Mouse (Mus musculus): ENCODE measurements around the gene Mlec. TPM values are rescaled to one million over a fixed set of nuclear protein-coding genes. Genes with fewer than 3 reads are reported as not detected.

Mlec gene
- total RNA-seq (2021) = 100 to 1,000 TPM; 149 to 158 TPM
- long read RNA-seq, experiment 1, full-length matches to known transcripts = 161 of 275 reads
- long read RNA-seq, experiment 1, partial matches to known transcripts = 9 of 275 reads
- long read RNA-seq, experiment 1, other reads (novel, unspliced or antisense) = 105 of 275 reads
- long read RNA-seq, experiment 2, full-length matches to known transcripts = 97 of 144 reads
- long read RNA-seq, experiment 2, partial matches to known transcripts = 3 of 144 reads
- long read RNA-seq, experiment 2, other reads (novel, unspliced or antisense) = 44 of 144 reads

- peak; percentile 99 for DNase-seq (ENCODE audit: low spot score)
These were observed at the start of gene Mlec for GRCm38 (mm10) chr5:115158040-115158983. Mlec (minus strand) TSS chr5:115158179.

- no peak for DNase-seq (ENCODE audit: low spot score)
These were observed 49.3 kb upstream of the Mlec start for GRCm38 (mm10) chr5:115207244-115207643.

- DNase-seq (ENCODE audit: low spot score) = peak; percentile 51
These were observed 46.8 kb upstream of the Mlec start for GRCm38 (mm10) chr5:115204562-115205311.

GRCm38 (mm10) chr5:115203735-115204561 lies 46.0 kb upstream of the Mlec start:
- DNase-seq (ENCODE audit: low spot score) = peak; percentile 48

GRCm38 (mm10) chr5:115194626-115195221 lies 36.7 kb upstream of the Mlec start:
- no peak for DNase-seq (ENCODE audit: low spot score)

- DNase-seq (ENCODE audit: low spot score) = no peak
These were observed 36.0 kb upstream of the Mlec start, which contains the start of gene Cabp1 for GRCm38 (mm10) chr5:115193669-115194625. Cabp1 (minus strand) TSS chr5:115194381.

GRCm38 (mm10) chr5:115193226-115193625 lies 35.2 kb upstream of the Mlec start:
- DNase-seq (ENCODE audit: low spot score) = peak; percentile 62

GRCm38 (mm10) chr5:115192828-115193195 lies 34.8 kb upstream of the Mlec start:
- no peak for DNase-seq (ENCODE audit: low spot score)

GRCm38 (mm10) chr5:115191880-115192827 lies 34.2 kb upstream of the Mlec start:
- DNase-seq (ENCODE audit: low spot score) = no peak

GRCm38 (mm10) chr5:115190081-115190480 lies 32.1 kb upstream of the Mlec start:
- DNase-seq (ENCODE audit: low spot score) = no peak

- peak; percentile 41 for DNase-seq (ENCODE audit: low spot score)
These were observed 30.8 kb upstream of the Mlec start for GRCm38 (mm10) chr5:115188824-115189223.

GRCm38 (mm10) chr5:115187188-115188131 lies 29.5 kb upstream of the Mlec start:
- peak; percentile 96 for DNase-seq (ENCODE audit: low spot score)

- no peak for DNase-seq (ENCODE audit: low spot score)
These were observed 28.5 kb upstream of the Mlec start for GRCm38 (mm10) chr5:115186371-115187073.

GRCm38 (mm10) chr5:115184726-115185125 lies 26.7 kb upstream of the Mlec start:
- DNase-seq (ENCODE audit: low spot score) = peak; percentile 54

GRCm38 (mm10) chr5:115183482-115183881 lies 25.5 kb upstream of the Mlec start:
- no peak for DNase-seq (ENCODE audit: low spot score)

- DNase-seq (ENCODE audit: low spot score) = no peak
These were observed 24.9 kb upstream of the Mlec start for GRCm38 (mm10) chr5:115182925-115183324.

All from gastrocnemius, adult 18-20 months (tissue).